32 mouse cellular contexts compared by ENCODE assay signal in the genomic region with DNA sequence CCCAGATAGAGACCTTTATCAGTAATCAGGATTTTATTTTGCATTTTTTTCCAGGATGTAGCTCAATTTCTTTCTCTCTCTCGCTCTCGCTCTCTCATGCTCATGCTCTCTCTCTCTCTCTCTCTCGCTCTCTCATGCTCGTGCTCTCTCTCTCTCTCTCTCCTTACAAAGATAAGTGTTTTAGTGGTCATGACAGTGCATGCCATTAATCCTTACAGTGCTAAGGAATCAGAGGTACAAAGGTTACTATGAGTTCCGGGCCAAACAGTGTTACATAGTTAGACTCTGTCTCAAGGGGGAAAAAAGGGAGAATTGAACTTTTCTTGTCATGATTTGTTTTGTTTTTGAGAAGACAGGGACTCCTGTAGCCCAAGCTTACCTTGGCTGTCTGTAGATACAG. TPM values are rescaled to one million over a fixed set of nuclear protein-coding genes. Genes with fewer than 3 reads are reported as not detected.
"Had no signal": no experiment of that assay in that cellular context is flagged by ENCODE, and none has a peak within 500 bp of the region (broad histone marks: within the 10 kb centered on the region; RNA-seq: fewer than 3 reads in every experiment).

No protein-coding gene starts in this region.

- H3K9me3 ChIP-seq: heart, embryonic 10.5 days; heart, embryonic 12.5 days; heart, embryonic 13.5 days; heart, embryonic 15.5 days; hindbrain, embryonic 10.5 days; hindbrain, embryonic 12.5 days; hindbrain, embryonic 13.5 days; hindbrain, embryonic 15.5 days had no signal

- H3K9ac ChIP-seq: heart, embryonic 12.5 days; heart, embryonic 13.5 days; heart, embryonic 15.5 days; hindbrain, embryonic 12.5 days; hindbrain, embryonic 13.5 days; hindbrain, embryonic 14.5 days; hindbrain, embryonic 15.5 days had no signal

- H3K4me3 ChIP-seq: heart, adult 2 months; heart, embryonic 10.5 days; heart, embryonic 12.5 days; heart, embryonic 13.5 days; heart, embryonic 15.5 days; hindbrain, embryonic 10.5 days; hindbrain, embryonic 12.5 days; hindbrain, embryonic 13.5 days; hindbrain, embryonic 15.5 days; layer of hippocampus, adult 2 months; left cerebral cortex, adult 2 months had no signal

- ATAC-seq: hindbrain, embryonic 16.5 days; hindbrain, postnatal 0 days; inflammation-experienced regulatory T-cells, adult 6 months had no signal

- H3K27ac ChIP-seq: heart, adult 2 months; heart, embryonic 10.5 days; heart, embryonic 13.5 days; heart, embryonic 15.5 days; hindbrain, embryonic 10.5 days; hindbrain, embryonic 12.5 days; hindbrain, embryonic 13.5 days; hindbrain, embryonic 14.5 days; hindbrain, embryonic 15.5 days; hindbrain, postnatal 0 days; kidney, postnatal 0 days; layer of hippocampus, adult 2 months; left cerebral cortex, adult 2 months had no signal

- H3K4me1 ChIP-seq: heart, embryonic 10.5 days; hindbrain, embryonic 10.5 days; hindbrain, embryonic 12.5 days; hindbrain, embryonic 15.5 days had no signal

- H3K27me3 ChIP-seq: heart, embryonic 12.5 days; heart, embryonic 13.5 days; heart, embryonic 15.5 days; hindbrain, embryonic 12.5 days; hindbrain, embryonic 13.5 days; hindbrain, embryonic 15.5 days had no signal

- DNase-seq: heart, adult 2 months; heart, postnatal 10 days; heart, postnatal 14 days; heart, postnatal 36 days; heart, postnatal 4 days; kidney, adult 11 months; kidney, adult 18-20 months; kidney, adult 8-10 months; kidney, postnatal 10 days; kidney, postnatal 14 days; kidney, postnatal 25 days; kidney, postnatal 4 days; layer of hippocampus, adult 9-11 months; layer of hippocampus, postnatal 36 days had no signal

- H3K4me2 ChIP-seq: heart, embryonic 11.5 days; heart, embryonic 12.5 days; heart, embryonic 13.5 days; heart, embryonic 15.5 days; hindbrain, embryonic 12.5 days; hindbrain, embryonic 13.5 days; hindbrain, embryonic 14.5 days; hindbrain, embryonic 15.5 days had no signal

RNA-seq across cellular contexts. Expression of gene Syt16, which starts 17.8 kb away (rescaled TPM):
- polyA plus RNA-seq: heart, postnatal 0 days; inflammation-experienced regulatory T-cells, adult 6 months had no signal

RNA-seq across cellular contexts. Expression of gene Gm49321, which starts 42.2 kb away (rescaled TPM):
- polyA plus RNA-seq: heart, adult 2 months; large intestine, adult 2 months had no signal
